Mouse (Mus musculus) left cerebral cortex, adult 18-20 months (tissue): ENCODE results near the gene 9330182O14Rik. TPM values are rescaled to one million over a fixed set of nuclear protein-coding genes. Genes with fewer than 3 reads are reported as not detected.

Experiments used
- microRNA-seq, 2 experiments: library from miRNA; unstranded; fragments of <30 nt; microRNA quantifications; one replicate each; pipeline ENCODE4 v1.2.0; 2021
- total RNA-seq, 2 experiments: library from RNA; stranded (reverse); gene quantifications; 2 replicates each; pipeline ENCODE4 v1.2.3; 2021

9330182O14Rik gene
- total RNA-seq, 2 experiments from 2014 or later: not detected

Small RNA genes within 50 kb of the gene (microRNA-seq; reads per million reads assigned to microRNA genes)
- gene Gm25958: 0 reads per million in 2 experiments
